Mouse (Mus musculus): ENCODE measurements around the gene Gm26920. TPM values are rescaled to one million over a fixed set of nuclear protein-coding genes. Genes with fewer than 3 reads are reported as not detected.

The Gm26920 gene
- polyA plus RNA-seq, 1 experiment from 2014 or later: 1.2 TPM

GRCm38 (mm10) chr7:30034331-30034730, 55.9 kb downstream of the Gm26920 start:
- no peak overlapping the region for H3K4me2 ChIP-seq
- 95% methylated on average over 12 of the region's 12 CpGs for WGBS
- H3K9ac ChIP-seq (ENCODE audit: low read length): no peak overlapping the region
- no peaks in the 10 kb centered on the region for H3K27me3 ChIP-seq (ENCODE audit: control insufficient read depth, insufficient read depth, low read length)
- peaks cover 3% of the 10 kb centered on the region; the same call in 1 of the 2 replicates for H3K36me3 ChIP-seq (ENCODE audit: control insufficient read depth, insufficient read depth, low read length)
- no peak for DNase-seq (ENCODE audit: low spot score, missing footprints)
- H3K4me1 ChIP-seq (ENCODE audit: control insufficient read depth, insufficient read depth, low read length): no peaks in the 10 kb centered on the region
- no peaks in the 10 kb centered on the region for H3K9me3 ChIP-seq (ENCODE audit: control insufficient read depth, low read length)
- no peak overlapping the region for H3K4me3 ChIP-seq (ENCODE audit: low read depth, low read length)
- no peak for ATAC-seq (ENCODE audit: low FRiP score)
- H3K27ac ChIP-seq (ENCODE audit: low read depth, low read length): no peak overlapping the region

- no peak for ATAC-seq (ENCODE audit: low FRiP score)
- Histone ChIP-seq H3K4me2 (no peak overlapping the region), H3K9ac (ENCODE audit: low read length) (no peak overlapping the region), H3K4me3 (ENCODE audit: low read depth, low read length) (no peak overlapping the region), H3K36me3 (ENCODE audit: control insufficient read depth, insufficient read depth, low read length) (0 out of 2 replicates have a peak, but pooled peaks cover 2% of the 10 kb centered on the region), H3K27ac (ENCODE audit: low read depth, low read length) (no peak overlapping the region), H3K27me3 (ENCODE audit: control insufficient read depth, insufficient read depth, low read length) (no peaks in the 10 kb centered on the region), H3K4me1 (ENCODE audit: control insufficient read depth, insufficient read depth, low read length) (no peaks in the 10 kb centered on the region), H3K9me3 (ENCODE audit: control insufficient read depth, low read length) (no peaks in the 10 kb centered on the region)
- DNase-seq (ENCODE audit: low spot score, missing footprints): peak; percentile 79
- 83% methylated on average over 3 of the region's 3 CpGs for WGBS
Observed at GRCm38 (mm10) chr7:30031379-30031778, 58.8 kb downstream of the Gm26920 start.

- no peak overlapping the region for H3K4me2 ChIP-seq
- H3K36me3 ChIP-seq (ENCODE audit: control insufficient read depth, insufficient read depth, low read length): 0 out of 2 replicates have a peak, but pooled peaks cover 2% of the 10 kb centered on the region
- 29% methylated on average over 6 of the region's 6 CpGs for WGBS
- no peak overlapping the region for H3K9ac ChIP-seq (ENCODE audit: low read length)
- ATAC-seq (ENCODE audit: low FRiP score) (no peak), DNase-seq (ENCODE audit: low spot score, missing footprints) (peak; percentile 69)
- H3K27ac ChIP-seq (ENCODE audit: low read depth, low read length): no peak overlapping the region
- no peaks in the 10 kb centered on the region for H3K9me3 ChIP-seq (ENCODE audit: control insufficient read depth, low read length)
- H3K27me3 ChIP-seq (ENCODE audit: control insufficient read depth, insufficient read depth, low read length): no peaks in the 10 kb centered on the region
- no peak overlapping the region for H3K4me3 ChIP-seq (ENCODE audit: low read depth, low read length)
- H3K4me1 ChIP-seq (ENCODE audit: control insufficient read depth, insufficient read depth, low read length): no peaks in the 10 kb centered on the region
Observed at GRCm38 (mm10) chr7:30030677-30031076, 59.5 kb downstream of the Gm26920 start.

GRCm38 (mm10) chr7:30028572-30028971, 61.6 kb downstream of the Gm26920 start:
- DNase-seq (ENCODE audit: low spot score, missing footprints): no peak
- Histone ChIP-seq H3K27ac (ENCODE audit: low read depth, low read length) (no peak overlapping the region), H3K9me3 (ENCODE audit: control insufficient read depth, low read length) (no peaks in the 10 kb centered on the region), H3K4me1 (ENCODE audit: control insufficient read depth, insufficient read depth, low read length) (no peaks in the 10 kb centered on the region), H3K4me2 (no peak overlapping the region), H3K36me3 (ENCODE audit: control insufficient read depth, insufficient read depth, low read length) (peaks cover 9% of the 10 kb centered on the region), H3K9ac (ENCODE audit: low read length) (no peak overlapping the region), H3K27me3 (ENCODE audit: control insufficient read depth, insufficient read depth, low read length) (no peaks in the 10 kb centered on the region), H3K4me3 (ENCODE audit: low read depth, low read length) (no peak overlapping the region)
- 90% methylated on average over 3 of the region's 3 CpGs for WGBS
- ATAC-seq (ENCODE audit: low FRiP score): no peak

- H3K36me3 ChIP-seq (ENCODE audit: control insufficient read depth, insufficient read depth, low read length): peaks cover 19% of the 10 kb centered on the region
- no peak overlapping the region for H3K27ac ChIP-seq (ENCODE audit: low read depth, low read length)
- peak; percentile 81 for DNase-seq (ENCODE audit: low spot score, missing footprints)
- no peaks in the 10 kb centered on the region for H3K4me1 ChIP-seq (ENCODE audit: control insufficient read depth, insufficient read depth, low read length)
- no peak overlapping the region for H3K9ac ChIP-seq (ENCODE audit: low read length)
- WGBS: 80% methylated on average over 4 of the region's 4 CpGs
- H3K9me3 ChIP-seq (ENCODE audit: control insufficient read depth, low read length): no peaks in the 10 kb centered on the region
- H3K4me2 ChIP-seq: no peak overlapping the region
- no peak for ATAC-seq (ENCODE audit: low FRiP score)
- no peak overlapping the region for H3K4me3 ChIP-seq (ENCODE audit: low read depth, low read length)
- H3K27me3 ChIP-seq (ENCODE audit: control insufficient read depth, insufficient read depth, low read length): no peaks in the 10 kb centered on the region
Observed at GRCm38 (mm10) chr7:30027331-30027730, 62.9 kb downstream of the Gm26920 start.

GRCm38 (mm10) chr7:30025358-30025757, 64.9 kb downstream of the Gm26920 start:
- WGBS: 86% methylated on average over 5 of the region's 5 CpGs
- ATAC-seq (ENCODE audit: low FRiP score): no peak

GRCm38 (mm10) chr7:30023800-30024199, 66.4 kb downstream of the Gm26920 start:
- no peak overlapping the region for H3K4me3 ChIP-seq (ENCODE audit: low read depth, low read length)
- no peaks in the 10 kb centered on the region for H3K9me3 ChIP-seq (ENCODE audit: control insufficient read depth, low read length)
- ATAC-seq (ENCODE audit: low FRiP score): no peak
- no peaks in the 10 kb centered on the region for H3K4me1 ChIP-seq (ENCODE audit: control insufficient read depth, insufficient read depth, low read length)
- peaks cover 26% of the 10 kb centered on the region for H3K36me3 ChIP-seq (ENCODE audit: control insufficient read depth, insufficient read depth, low read length)
- H3K9ac ChIP-seq (ENCODE audit: low read length): no peak overlapping the region
- no peak for DNase-seq (ENCODE audit: low spot score, missing footprints)
- H3K4me2 ChIP-seq: no peak overlapping the region
- WGBS: 91% methylated on average over 8 of the region's 8 CpGs
- no peak overlapping the region for H3K27ac ChIP-seq (ENCODE audit: low read depth, low read length)
- H3K27me3 ChIP-seq (ENCODE audit: control insufficient read depth, insufficient read depth, low read length): no peaks in the 10 kb centered on the region

More at GRCm38 (mm10) chr7:30025358-30025757, 64.9 kb downstream of the Gm26920 start:
- H3K4me3 ChIP-seq (ENCODE audit: low read depth, low read length): no peak overlapping the region
- no peaks in the 10 kb centered on the region for H3K4me1 ChIP-seq (ENCODE audit: control insufficient read depth, insufficient read depth, low read length)
- no peak overlapping the region for H3K4me2 ChIP-seq
- H3K9me3 ChIP-seq (ENCODE audit: control insufficient read depth, low read length): no peaks in the 10 kb centered on the region
- H3K36me3 ChIP-seq (ENCODE audit: control insufficient read depth, insufficient read depth, low read length): peaks cover 22% of the 10 kb centered on the region
- no peak overlapping the region for H3K9ac ChIP-seq (ENCODE audit: low read length)
- no peaks in the 10 kb centered on the region for H3K27me3 ChIP-seq (ENCODE audit: control insufficient read depth, insufficient read depth, low read length)
- DNase-seq (ENCODE audit: low spot score, missing footprints): no peak
- H3K27ac ChIP-seq (ENCODE audit: low read depth, low read length): no peak overlapping the region

GRCm38 (mm10) chr7:30023324-30023723, 66.9 kb downstream of the Gm26920 start:
- DNase-seq (ENCODE audit: low spot score, missing footprints) (no peak), ATAC-seq (ENCODE audit: low FRiP score) (no peak)
- WGBS: 96% methylated on average over 9 of the region's 9 CpGs
- Histone ChIP-seq H3K4me3 (ENCODE audit: low read depth, low read length) (no peak overlapping the region), H3K36me3 (ENCODE audit: control insufficient read depth, insufficient read depth, low read length) (peaks cover 28% of the 10 kb centered on the region), H3K9ac (ENCODE audit: low read length) (no peak overlapping the region), H3K4me2 (no peak overlapping the region), H3K27me3 (ENCODE audit: control insufficient read depth, insufficient read depth, low read length) (no peaks in the 10 kb centered on the region), H3K9me3 (ENCODE audit: control insufficient read depth, low read length) (no peaks in the 10 kb centered on the region), H3K27ac (ENCODE audit: low read depth, low read length) (no peak overlapping the region), H3K4me1 (ENCODE audit: control insufficient read depth, insufficient read depth, low read length) (no peaks in the 10 kb centered on the region)

- Histone ChIP-seq H3K36me3 (ENCODE audit: control insufficient read depth, insufficient read depth, low read length) (peaks cover 41% of the 10 kb centered on the region), H3K4me2 (no peak overlapping the region), H3K27ac (ENCODE audit: low read depth, low read length) (no peak overlapping the region), H3K27me3 (ENCODE audit: control insufficient read depth, insufficient read depth, low read length) (no peaks in the 10 kb centered on the region), H3K9me3 (ENCODE audit: control insufficient read depth, low read length) (no peaks in the 10 kb centered on the region), H3K4me1 (ENCODE audit: control insufficient read depth, insufficient read depth, low read length) (no peaks in the 10 kb centered on the region), H3K9ac (ENCODE audit: low read length) (no peak overlapping the region), H3K4me3 (ENCODE audit: low read depth, low read length) (no peak overlapping the region)
- WGBS: 88% methylated on average over 2 of the region's 2 CpGs
- no peak for ATAC-seq (ENCODE audit: low FRiP score)
- no peak for DNase-seq (ENCODE audit: low spot score, missing footprints)
Observed at GRCm38 (mm10) chr7:30019543-30019942, 70.7 kb downstream of the Gm26920 start.

Data from midbrain, embryonic 11.5 days (tissue).